Mouse (Mus musculus) cerebellum, postnatal 14 days (tissue): ENCODE measurements around the gene Arl4a.
A peak's percentile ranks its signal among the peaks of the same experiment; 100 is the strongest.

Experiments used
- DNase-seq, 2 experiments: peaks; one replicate each; pipeline ENCODE4 v3.0.0; 2021; ENCODE audit warnings: mixed read lengths in 2 of 2

Gene Arl4a

GRCm38 (mm10) chr12:40037876-40038463, at the start of gene Arl4a:
Gene Arl4a, minus strand, starts transcription at chr12:40038025.
- peak; percentile 89 to 92 for DNase-seq

DNA sequence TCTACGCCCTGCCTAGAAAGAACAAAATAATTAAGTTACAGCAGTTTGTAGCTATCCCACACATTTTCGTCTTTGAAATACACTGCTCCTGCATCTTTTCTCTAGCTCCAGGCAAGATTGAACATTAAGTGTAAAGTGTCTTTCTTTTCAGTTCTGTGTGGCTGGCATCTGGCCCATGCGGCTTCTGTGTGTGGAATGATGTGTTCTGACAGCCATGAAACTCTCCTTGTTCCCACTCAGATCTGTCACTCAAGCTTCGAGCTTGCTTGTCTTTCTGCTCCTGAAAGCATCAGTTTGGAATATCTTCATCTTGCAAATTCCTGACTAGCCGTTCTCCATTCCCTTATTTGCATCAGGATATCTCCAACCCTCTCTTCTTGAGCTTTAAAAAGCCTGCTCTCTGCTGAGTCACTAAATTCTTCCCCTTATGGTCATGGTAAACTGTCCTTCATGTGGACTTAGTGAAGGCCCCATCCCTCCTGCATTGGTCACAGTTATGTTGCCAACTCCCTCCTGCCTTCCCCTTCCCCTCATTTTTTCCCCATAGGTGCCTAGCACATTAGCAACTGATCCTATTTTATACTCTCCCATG, 48.0 kb upstream of the Arl4a start:
- peak; percentile 6 to 18 for DNase-seq

DNA sequence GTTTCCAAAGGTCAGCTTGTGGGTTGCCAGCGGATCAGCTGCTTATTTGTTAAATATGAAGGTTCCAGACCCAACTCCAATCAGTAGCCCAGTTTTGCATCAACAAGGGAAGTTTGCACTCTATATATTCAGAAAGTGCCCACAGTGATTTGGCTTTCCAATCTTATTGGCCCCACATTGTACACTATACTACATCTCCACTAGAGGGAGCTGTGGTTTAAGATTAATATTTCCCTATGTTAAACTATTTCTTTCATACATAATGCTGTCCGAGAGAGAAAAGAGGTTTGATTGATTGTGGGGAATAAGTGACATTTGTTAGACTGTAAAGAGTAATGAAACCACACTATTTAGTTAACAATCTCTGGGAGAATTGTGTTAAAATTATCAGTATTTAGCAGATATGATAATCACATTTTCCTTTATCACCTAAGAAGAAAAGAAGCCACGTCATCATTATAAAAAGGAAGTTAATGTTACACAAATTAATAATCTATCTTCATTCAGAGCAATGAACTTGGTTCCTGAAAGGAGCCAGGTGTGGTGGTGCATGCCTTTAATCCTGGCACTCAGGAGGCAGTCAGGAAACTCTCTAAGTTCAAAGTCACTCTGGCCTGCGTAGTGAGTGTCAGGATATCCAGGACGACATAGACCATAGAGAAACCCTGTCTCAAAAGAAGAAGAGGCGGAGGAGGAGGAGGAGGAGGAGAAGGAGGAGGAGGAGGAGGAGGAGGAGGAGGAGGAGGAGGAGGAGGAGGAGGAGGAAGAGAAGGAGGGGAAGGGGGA, 44.8 kb upstream of the Arl4a start:
- peak in 1 of 2 experiments; percentile 15 for DNase-seq

DNA sequence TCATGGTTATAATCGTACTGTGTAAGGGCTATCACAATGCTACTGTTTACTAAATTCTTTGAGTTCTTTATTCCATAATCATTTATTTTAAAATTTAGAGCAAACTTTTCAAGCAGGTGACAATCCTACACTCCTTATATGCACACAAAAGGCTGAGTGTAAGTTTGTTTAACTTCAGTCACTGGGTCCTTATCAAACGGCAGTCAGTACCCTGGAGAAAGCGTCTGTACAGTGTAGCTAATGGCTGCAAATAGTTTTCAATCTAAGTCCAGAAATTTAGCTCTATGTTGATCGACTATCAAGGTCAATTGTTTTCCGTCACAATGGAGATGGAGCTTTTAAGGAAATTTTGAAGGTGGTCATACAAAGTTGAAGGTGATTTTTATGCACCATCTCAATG, 44.2 kb upstream of the Arl4a start:
- no peak for DNase-seq

DNA sequence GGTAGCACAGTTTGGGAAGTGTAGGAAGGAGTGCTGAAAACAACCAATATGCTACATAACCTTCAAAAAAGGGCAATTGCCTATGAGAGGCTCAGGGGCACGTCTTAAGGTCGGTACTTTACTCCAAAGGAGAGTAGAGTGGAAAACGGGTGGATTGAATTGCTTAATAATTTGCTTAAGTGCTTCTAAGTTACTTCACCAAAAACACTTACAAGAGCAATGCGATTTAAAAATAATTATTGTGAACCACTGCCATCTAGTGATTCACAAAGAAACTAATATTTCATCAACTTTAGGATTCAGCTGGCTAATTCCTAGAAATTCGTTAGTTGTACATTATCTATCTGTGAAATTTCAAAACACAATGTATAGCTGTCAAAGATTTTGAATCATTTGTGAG, 35.8 kb upstream of the Arl4a start:
- DNase-seq, result no peak

- DNase-seq, result no peak
Measured at GRCm38 (mm10) chr12:40047024-40047423, 9.2 kb upstream of the Arl4a start.

- peak; percentile 7 to 13 for DNase-seq
Measured at GRCm38 (mm10) chr12:40043816-40044585, 6.2 kb upstream of the Arl4a start.

GRCm38 (mm10) chr12:40040067-40040466, 2.2 kb upstream of the Arl4a start:
- peak; percentile 8 to 18 for DNase-seq

DNA sequence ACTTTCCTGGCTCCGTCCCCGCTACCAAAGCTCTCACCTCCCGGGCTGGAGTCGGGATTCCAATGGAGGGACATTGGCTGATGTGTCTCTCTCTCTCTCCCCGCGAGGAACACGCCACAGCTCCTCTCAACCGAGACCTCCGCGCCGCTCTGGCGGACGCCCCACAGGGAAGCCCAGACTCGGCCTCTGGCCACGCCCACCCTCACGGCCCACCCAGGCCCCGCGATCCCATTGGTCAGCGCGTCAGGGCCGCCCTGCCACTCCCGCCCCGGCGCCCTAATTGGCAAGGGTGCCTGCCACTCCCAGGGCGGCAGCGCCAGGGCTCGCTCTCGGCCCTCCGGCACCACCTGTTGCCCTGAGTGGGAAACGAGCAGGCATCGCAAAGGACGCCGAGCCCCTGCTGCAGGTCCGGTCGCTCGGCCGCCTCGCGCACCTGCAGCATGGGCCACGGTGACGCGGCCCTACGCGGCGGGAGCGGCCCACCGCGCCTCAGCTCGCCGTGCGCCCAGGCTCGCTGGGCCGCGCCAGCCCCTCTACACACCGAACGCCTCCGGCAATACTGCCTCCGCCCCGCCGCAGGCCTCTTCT, 505 bp downstream of the Arl4a start:
- DNase-seq, result peak; percentile 98 to 99

- no peak for DNase-seq
Measured at GRCm38 (mm10) chr12:40036666-40037065, 1.2 kb downstream of the Arl4a start.

- no peak for DNase-seq
Measured at GRCm38 (mm10) chr12:40035506-40035905, 2.3 kb downstream of the Arl4a start.

DNA sequence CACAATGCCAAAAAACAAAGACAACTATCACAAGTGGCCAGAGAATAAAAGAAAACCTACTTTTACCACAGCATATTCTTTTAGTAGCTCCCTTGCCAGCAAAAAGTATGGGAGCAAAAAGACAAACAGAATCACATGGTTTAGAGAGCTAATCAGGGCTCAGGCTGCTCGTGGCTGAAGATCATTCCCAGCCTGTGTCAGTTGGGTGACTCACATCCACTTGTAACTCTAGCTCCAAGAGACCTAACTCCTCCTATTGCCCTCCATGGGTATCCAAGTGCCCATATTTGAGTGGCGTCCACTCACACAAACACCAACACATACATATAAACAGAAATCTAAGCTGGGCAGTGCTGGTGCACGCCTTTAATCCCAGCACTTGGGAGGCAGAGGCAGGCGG, 8.6 kb downstream of the Arl4a start:
- no peak for DNase-seq

DNA sequence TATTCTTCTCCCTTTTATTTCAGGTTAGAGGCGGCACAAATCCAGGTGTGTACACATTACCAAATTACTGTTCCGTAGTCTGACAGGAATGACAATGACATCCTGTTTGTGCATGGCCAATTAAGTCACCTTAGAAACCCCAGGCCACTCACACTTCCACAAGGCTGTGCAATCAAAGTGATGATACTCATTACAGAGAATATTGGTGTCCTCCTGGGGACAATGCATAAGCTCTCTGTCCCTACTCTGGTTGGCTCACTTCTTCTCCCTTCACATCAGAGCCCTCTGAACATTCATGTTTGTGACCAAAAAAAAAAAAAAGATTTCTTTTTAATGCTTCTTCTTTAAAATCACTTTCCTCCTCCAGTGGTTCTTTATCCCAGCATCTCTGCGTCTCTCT, 10.0 kb downstream of the Arl4a start:
- DNase-seq, result no peak

DNA sequence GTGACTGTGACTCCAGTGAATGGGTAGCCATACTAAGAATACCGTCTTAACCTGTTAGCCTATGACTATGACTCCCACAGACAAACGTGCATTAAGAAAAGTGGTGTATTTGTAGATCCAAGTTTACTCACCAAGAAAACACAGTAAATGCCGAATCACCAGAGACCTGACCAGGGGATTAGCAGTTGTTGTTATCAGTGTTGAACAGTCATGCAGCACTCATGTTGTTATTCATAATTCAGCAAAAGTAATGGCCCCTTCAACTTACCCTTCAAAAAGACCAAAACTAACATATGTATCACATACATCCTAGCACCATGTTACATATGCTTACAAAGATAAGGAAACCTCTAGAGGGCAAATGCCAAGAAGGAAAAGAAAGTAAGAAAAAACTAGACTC, 10.4 kb downstream of the Arl4a start:
- no peak for DNase-seq

DNA sequence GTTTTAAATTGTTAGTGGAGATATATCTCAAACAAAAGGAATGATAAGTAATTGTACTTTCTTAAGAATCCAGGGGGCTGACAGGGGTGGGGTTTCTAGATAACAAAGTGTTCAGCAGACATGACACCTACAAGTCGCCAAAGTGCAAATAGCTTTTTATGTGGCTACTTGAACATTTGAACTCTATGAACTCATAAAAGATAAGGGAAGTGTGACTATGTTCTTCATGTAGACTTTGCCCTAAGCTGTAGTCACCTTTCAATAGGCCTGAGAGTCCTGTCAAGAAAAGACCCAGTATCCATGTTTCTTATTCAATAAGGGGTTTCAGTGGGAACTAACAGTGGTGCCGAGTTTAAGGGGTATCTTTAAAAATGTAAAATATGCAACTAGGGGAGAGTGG, 13.9 kb downstream of the Arl4a start:
- no peak for DNase-seq

GRCm38 (mm10) chr12:40023014-40023642, 14.7 kb downstream of the Arl4a start:
- DNase-seq, result no peak

DNA sequence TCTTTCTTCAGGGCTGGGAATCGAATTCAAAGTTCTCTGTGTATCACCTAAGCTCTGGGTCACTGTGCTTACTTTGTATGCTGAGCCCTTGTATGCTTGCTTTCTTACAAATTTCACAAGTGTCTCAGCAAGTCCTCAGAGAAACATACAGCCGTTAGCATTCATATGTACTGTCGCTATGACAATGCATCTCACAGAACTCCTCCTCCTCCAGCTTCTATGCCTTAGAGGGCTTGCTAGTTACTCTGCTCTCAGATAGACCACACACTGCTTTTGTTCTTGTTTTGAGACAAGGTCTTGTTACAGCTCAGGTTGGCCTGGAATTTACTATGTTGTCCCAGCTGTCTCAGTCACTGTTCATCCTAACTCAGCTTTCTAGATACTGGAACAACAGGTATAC, 15.5 kb downstream of the Arl4a start:
- DNase-seq, result no peak

- DNase-seq, result no peak
Measured at GRCm38 (mm10) chr12:40017955-40018505, 19.8 kb downstream of the Arl4a start.

DNA sequence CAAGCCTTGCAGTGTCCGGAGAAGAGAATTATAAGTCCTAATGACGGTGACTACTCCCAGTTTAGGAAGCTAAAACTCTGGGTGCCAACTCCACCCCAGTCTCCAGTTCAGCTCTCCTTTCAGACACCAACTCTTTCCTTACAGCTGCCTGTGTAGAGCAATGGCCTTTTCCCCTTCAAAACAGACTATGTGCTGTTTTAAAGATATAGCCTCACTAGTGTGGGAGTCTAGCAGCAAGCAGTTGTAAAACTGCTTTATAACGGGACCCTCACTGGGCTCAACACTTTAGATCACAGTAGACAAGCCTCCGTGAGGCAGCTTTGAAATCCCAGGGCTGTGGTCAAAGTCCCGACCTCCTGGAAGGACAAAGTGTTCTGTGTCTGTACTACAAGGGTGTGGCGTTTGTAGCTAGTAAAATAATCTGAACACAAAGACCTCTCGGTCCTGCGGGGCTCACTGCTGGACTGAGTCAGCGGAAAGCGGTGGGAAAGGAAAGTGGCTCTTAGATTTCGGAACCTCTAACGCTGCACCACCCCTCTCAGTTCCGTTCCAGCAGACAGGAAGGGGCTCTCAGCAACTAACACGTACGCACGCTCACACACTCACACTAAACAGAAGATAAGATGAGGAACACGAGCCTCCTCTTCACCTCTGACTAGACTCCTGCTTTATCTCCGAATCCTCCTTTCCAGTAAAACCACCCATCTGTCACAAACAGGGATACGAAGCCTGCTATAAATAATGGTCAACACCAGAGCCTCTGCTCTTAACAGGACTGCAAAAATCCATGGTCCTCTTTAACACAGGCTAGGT, 21.0 kb downstream of the Arl4a start:
- peak; percentile 10 to 12 for DNase-seq

DNA sequence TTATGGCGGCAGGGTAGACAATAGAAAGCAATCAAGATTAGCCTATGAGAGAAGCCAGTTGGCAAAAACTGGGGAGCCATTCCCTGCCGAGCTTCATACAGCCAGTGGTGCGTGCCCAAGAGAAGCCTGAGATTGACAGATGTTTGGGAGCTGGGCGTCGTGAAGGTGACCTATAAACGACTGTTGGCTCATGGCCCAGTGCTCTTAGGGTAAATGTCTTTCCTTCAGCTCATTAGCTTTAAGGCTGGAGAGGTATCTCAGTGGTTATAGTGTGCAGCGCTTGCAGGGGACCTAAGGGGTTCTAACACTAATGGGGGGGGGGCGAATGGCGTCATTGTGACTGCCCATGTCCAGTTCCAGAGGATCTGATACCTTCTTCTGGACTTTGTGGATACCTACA, 21.8 kb downstream of the Arl4a start:
- DNase-seq, result no peak

GRCm38 (mm10) chr12:40009866-40010265, 28.0 kb downstream of the Arl4a start:
- no peak for DNase-seq
